Mouse (Mus musculus) leukemia stem cell, adult 10-12 weeks (primary cell): Measurements from ENCODE around the gene Olfr11. TPM values are rescaled to one million over a fixed set of nuclear protein-coding genes. Genes with fewer than 3 reads are reported as not detected.

ENCODE experiments used
- polyA plus RNA-seq: library from polyadenylated mRNA; stranded (reverse); fragments of >175 nt; gene quantifications from 2 replicates; pipeline ENCODE4 v1.2.3, GENCODE M21; 2012; ENCODE audit warnings: low replicate concordance

Gene Olfr11
- polyA plus RNA-seq, result not detected in 2 replicates

GRCm38 (mm10) chr13:21642418-21642817, at the start of gene Olfr11:
TSS of gene Olfr11 (minus strand) at chr13:21642518.

GRCm38 (mm10) chr13:21677305-21677704, 35.0 kb upstream of the Olfr11 start, which contains the start of gene Olfr1360:
TSS of gene Olfr1360 (minus strand) at chr13:21677405.

GRCm38 (mm10) chr13:21663286-21663685, 21.0 kb upstream of the Olfr11 start, which contains the start of gene Olfr1361:
TSS of gene Olfr1361 (minus strand) at chr13:21663386.

GRCm38 (mm10) chr13:21613922-21614321, 28.4 kb downstream of the Olfr11 start, which contains the start of gene Olfr1362:
TSS of gene Olfr1362 (minus strand) at chr13:21614022.

Other genes with a start within 250 kb of the Olfr11 start
- 4.3 and 6.0 TPM in 2 replicates for gene Zkscan3, start 239.8 kb downstream of the Olfr11 start, polyA plus RNA-seq
- gene Pgbd1, start 201.5 kb downstream of the Olfr11 start, polyA plus RNA-seq, result 0.08 and 0.80 TPM in 2 replicates
- gene Zscan26, start 188.8 kb downstream of the Olfr11 start, polyA plus RNA-seq, result 2.7 and 3.7 TPM in 2 replicates
- 4.1 and 6.4 TPM in 2 replicates for gene Nkapl, start 174.0 kb downstream of the Olfr11 start, polyA plus RNA-seq
- not detected in 2 replicates for gene Zkscan4, start 163.6 kb downstream of the Olfr11 start, polyA plus RNA-seq
- gene Gm10065, start 163.1 kb downstream of the Olfr11 start, polyA plus RNA-seq, result not detected in 2 replicates
- not detected in 2 replicates for gene AK157302, start 147.3 kb downstream of the Olfr11 start, polyA plus RNA-seq
- gene Gm11273, start 141.1 kb downstream of the Olfr11 start, polyA plus RNA-seq, result 8.3 and 12.1 TPM in 2 replicates
- 0.74 and 1.9 TPM in 2 replicates for gene Zkscan8, start 111.4 kb downstream of the Olfr11 start, polyA plus RNA-seq
- gene Olfr1366, start 99.7 kb downstream of the Olfr11 start, polyA plus RNA-seq, result not detected in 2 replicates
- not detected in 2 replicates for gene Olfr1535, start 82.6 kb downstream of the Olfr11 start, polyA plus RNA-seq
- gene Olfr1364, start 60.8 kb downstream of the Olfr11 start, polyA plus RNA-seq, result not detected in 2 replicates
- not detected in 2 replicates for gene Olfr1362, start 28.5 kb downstream of the Olfr11 start, polyA plus RNA-seq
- gene Olfr1361, start 20.9 kb upstream of the Olfr11 start, polyA plus RNA-seq, result not detected in 2 replicates
- not detected in 2 replicates for gene Olfr1360, start 34.9 kb upstream of the Olfr11 start, polyA plus RNA-seq
- gene Olfr1359, start 55.6 kb upstream of the Olfr11 start, polyA plus RNA-seq, result not detected in 2 replicates
- 5.9 and 13.2 TPM in 2 replicates for gene Hist1h2bl, start 73.6 kb upstream of the Olfr11 start, polyA plus RNA-seq
- gene Hist1h2ai, start 73.9 kb upstream of the Olfr11 start, polyA plus RNA-seq, result 24.1 and 37.8 TPM in 2 replicates
- 93.1 and 144 TPM in 2 replicates for gene Hist1h3h, start 75.1 kb upstream of the Olfr11 start, polyA plus RNA-seq
- gene Hist1h2bm, start 79.5 kb upstream of the Olfr11 start, polyA plus RNA-seq, result 3.5 and 3.9 TPM in 2 replicates
- gene Hist1h4j, start 92.5 kb upstream of the Olfr11 start, polyA plus RNA-seq, result 6.0 and 8.5 TPM in 2 replicates
- gene Hist1h4k, start 108.0 kb upstream of the Olfr11 start, polyA plus RNA-seq, result 44.9 and 90.4 TPM in 2 replicates
- 161 and 169 TPM in 2 replicates for gene Hist1h2ak, start 111.3 kb upstream of the Olfr11 start, polyA plus RNA-seq
- 5.3 and 11.0 TPM in 2 replicates for gene Hist1h2bn, start 111.6 kb upstream of the Olfr11 start, polyA plus RNA-seq
- gene Hist1h1b, start 138.1 kb upstream of the Olfr11 start, polyA plus RNA-seq, result 3.5 and 3.7 TPM in 2 replicates
- gene Hist1h3i, start 140.9 kb upstream of the Olfr11 start, polyA plus RNA-seq, result 8.4 and 51.9 TPM in 2 replicates
- gene Hist1h2an, start 144.7 kb upstream of the Olfr11 start, polyA plus RNA-seq, result 52.7 and 74.5 TPM in 2 replicates
- gene Hist1h2bp, start 144.9 kb upstream of the Olfr11 start, polyA plus RNA-seq, result 3.2 and 6.2 TPM in 2 replicates
- gene Hist1h2bq, start 167.7 kb upstream of the Olfr11 start, polyA plus RNA-seq, result 6.5 and 15.6 TPM in 2 replicates
- gene Hist1h2ao, start 167.9 kb upstream of the Olfr11 start, polyA plus RNA-seq, result 23,509 and 33,455 TPM in 2 replicates
- gene Hist1h4m, start 169.2 kb upstream of the Olfr11 start, polyA plus RNA-seq, result 65.5 and 70.3 TPM in 2 replicates
- 2.9 and 3.1 TPM in 2 replicates for gene Hist1h4n, start 189.7 kb upstream of the Olfr11 start, polyA plus RNA-seq
- 6,280 and 19,065 TPM in 2 replicates for gene Hist1h2ap, start 191.0 kb upstream of the Olfr11 start, polyA plus RNA-seq
- 6.3 and 15.4 TPM in 2 replicates for gene Hist1h2br, start 191.2 kb upstream of the Olfr11 start, polyA plus RNA-seq